Mouse (Mus musculus) embryonic facial prominence, embryonic 11.5 days (tissue): ENCODE measurements at regions not wholly inside any gene's neighbourhood (a gene's known extent, or its start where the extent isn't known, plus 50 kb on each side); places are given as distances from the start of the nearest gene placed in this dataset.

Experiments used
- ATAC-seq: fragments of 200-750 bp; cut with Nextera tagmentation; replicated peaks from 2 replicates; pipeline ENCODE4 v1.8.0; 2017; ENCODE audit warnings: low read depth; ENCODE audit not compliant: insufficient number of reproducible peaks, low FRiP score, low TSS enrichment
- DNase-seq: peaks from one replicate; pipeline ENCODE4 v3.0.0-alpha.2; 2015; ENCODE audit warnings: low spot score
- H3K27ac ChIP-seq: fragments of 300-500 bp; sonication (generic); replicated peaks from 2 replicates; pipeline ENCODE4 v1.5.1; 2014; ENCODE audit warnings: mild to moderate bottlenecking, low read depth, low read length, control low read depth
- H3K27me3 ChIP-seq: fragments of 300-500 bp; sonication (generic); 2 replicates; pipeline ENCODE4 v1.6.1; 2014; ENCODE audit warnings: mild to moderate bottlenecking, low read length, moderate library complexity, mixed read lengths; ENCODE audit not compliant: control insufficient read depth, insufficient read depth
- H3K36me3 ChIP-seq: fragments of 300-500 bp; sonication (generic); replicated peaks from 2 replicates; pipeline ENCODE4 v1.6.1; 2014; ENCODE audit warnings: low read depth, mild to moderate bottlenecking, low read length, moderate library complexity, mixed read lengths; ENCODE audit not compliant: control insufficient read depth, insufficient read depth
- H3K4me1 ChIP-seq: fragments of 300-500 bp; sonication (generic); 2 replicates; pipeline ENCODE4 v1.6.1; 2014; ENCODE audit warnings: low read length, mixed read lengths; ENCODE audit not compliant: control insufficient read depth, insufficient read depth
- H3K4me2 ChIP-seq: fragments of 300-500 bp; sonication (generic); 2 replicates; pipeline ENCODE4 v1.6.1; 2014; ENCODE audit warnings: low read depth, mild to moderate bottlenecking, control low read depth, low read length, moderate library complexity
- H3K4me3 ChIP-seq: fragments of 300-500 bp; sonication (generic); 2 replicates; pipeline ENCODE4 v1.5.1; 2014; ENCODE audit warnings: low read depth, low read length, control low read depth
- H3K9ac ChIP-seq: fragments of 300-500 bp; sonication (generic); replicated peaks from 2 replicates; pipeline ENCODE4 v1.6.1; 2014; ENCODE audit warnings: mild to moderate bottlenecking, control low read depth, low read length
- H3K9me3 ChIP-seq: fragments of 300-500 bp; sonication (generic); replicated peaks from 2 replicates; pipeline ENCODE4 v1.6.1; 2016; ENCODE audit warnings: mild to moderate bottlenecking, low read length, inconsistent platforms, mixed read lengths; ENCODE audit not compliant: control insufficient read depth
- WGBS: fragments of 180-500 bp; shearing (Covaris S2); extraction: QIAGEN DNeasy Blood & Tissue Kit; methylation state at CpG from one replicate; pipeline ENCODE4 v1.1.7; 2014; 5-methylcytosine and 5-hydroxymethylcytosine counted together

- Histone ChIP-seq H3K4me2 (no peak overlapping the region), H3K36me3 (no peaks in the 10 kb centered on the region), H3K9me3 (no peaks in the 10 kb centered on the region), H3K27me3 (no peaks in the 10 kb centered on the region), H3K27ac (no peak overlapping the region), H3K4me1 (no peaks in the 10 kb centered on the region), H3K4me3 (no peak overlapping the region), H3K9ac (no peak overlapping the region)
- DNase-seq (no peak), ATAC-seq (no peak)
- 71% methylated on average over 3 of the region's 3 CpGs for WGBS
These were observed 78.9 kb downstream of the Smgc start for GRCm38 (mm10) chr15:91916946-91917345.

GRCm38 (mm10) chr15:91917877-91918276 is 79.8 kb downstream of the Smgc start:
- WGBS = 50% methylated on average over 4 of the region's 4 CpGs
- ATAC-seq (no peak), DNase-seq (no peak)

GRCm38 (mm10) chr15:91924542-91924941 is 86.5 kb downstream of the Smgc start:
- DNase-seq (no peak), ATAC-seq (no peak)
- Histone ChIP-seq H3K9ac (no peak overlapping the region), H3K27ac (no peak overlapping the region), H3K4me2 (no peak overlapping the region), H3K4me1 (no peaks in the 10 kb centered on the region), H3K27me3 (no peaks in the 10 kb centered on the region), H3K4me3 (no peak overlapping the region), H3K36me3 (no peaks in the 10 kb centered on the region), H3K9me3 (no peaks in the 10 kb centered on the region)
- 71% methylated on average over 4 of the region's 4 CpGs for WGBS

More at GRCm38 (mm10) chr15:91917877-91918276, 79.8 kb downstream of the Smgc start:
- Histone ChIP-seq H3K4me1 (no peaks in the 10 kb centered on the region), H3K4me3 (no peak overlapping the region), H3K36me3 (no peaks in the 10 kb centered on the region), H3K27me3 (no peaks in the 10 kb centered on the region), H3K4me2 (no peak overlapping the region), H3K27ac (no peak overlapping the region), H3K9me3 (no peaks in the 10 kb centered on the region), H3K9ac (no peak overlapping the region)

- no peak overlapping the region for H3K9ac ChIP-seq
- no peaks in the 10 kb centered on the region for H3K36me3 ChIP-seq
- no peaks in the 10 kb centered on the region for H3K4me1 ChIP-seq
- ATAC-seq (no peak), DNase-seq (peak; percentile 34)
- no peak overlapping the region for H3K27ac ChIP-seq
- H3K27me3 ChIP-seq = no peaks in the 10 kb centered on the region
- 16% methylated on average over 3 of the region's 3 CpGs for WGBS
- no peak overlapping the region for H3K4me2 ChIP-seq
- no peaks in the 10 kb centered on the region for H3K9me3 ChIP-seq
- no peak overlapping the region for H3K4me3 ChIP-seq
These were observed 89.4 kb downstream of the Smgc start for GRCm38 (mm10) chr15:91927492-91927891.

- H3K4me1 ChIP-seq = no peaks in the 10 kb centered on the region
- no peak for ATAC-seq
- WGBS = 68% methylated on average over 7 of the region's 7 CpGs
- H3K27me3 ChIP-seq = no peaks in the 10 kb centered on the region
- no peaks in the 10 kb centered on the region for H3K36me3 ChIP-seq
- no peak overlapping the region for H3K4me2 ChIP-seq
- H3K4me3 ChIP-seq = no peak overlapping the region
- DNase-seq = no peak
- H3K27ac ChIP-seq = no peak overlapping the region
- H3K9me3 ChIP-seq = no peaks in the 10 kb centered on the region
- H3K9ac ChIP-seq = no peak overlapping the region
These were observed 90.4 kb downstream of the Smgc start for GRCm38 (mm10) chr15:91928511-91928910.

- Histone ChIP-seq H3K36me3 (no peaks in the 10 kb centered on the region), H3K9me3 (no peaks in the 10 kb centered on the region), H3K27me3 (no peaks in the 10 kb centered on the region), H3K4me2 (no peak overlapping the region), H3K27ac (no peak overlapping the region), H3K4me3 (no peak overlapping the region), H3K9ac (no peak overlapping the region), H3K4me1 (no peaks in the 10 kb centered on the region)
- ATAC-seq = no peak
- WGBS = 75% methylated on average over 2 of the region's 2 CpGs
- no peak for DNase-seq
These were observed 93.7 kb upstream of the Cntn1 start for GRCm38 (mm10) chr15:91957273-91957672.

- ATAC-seq = no peak
- Histone ChIP-seq H3K4me2 (no peak overlapping the region), H3K4me3 (no peak overlapping the region), H3K27ac (no peak overlapping the region), H3K27me3 (no peaks in the 10 kb centered on the region), H3K9me3 (no peaks in the 10 kb centered on the region), H3K4me1 (no peaks in the 10 kb centered on the region), H3K9ac (no peak overlapping the region), H3K36me3 (no peaks in the 10 kb centered on the region)
- DNase-seq = peak; percentile 16
- WGBS = 67% methylated on average over 10 of the region's 10 CpGs
These were observed 85.8 kb upstream of the Cntn1 start for GRCm38 (mm10) chr15:91965172-91965571.

GRCm38 (mm10) chr15:91969378-91969777 is 81.6 kb upstream of the Cntn1 start:
- DNase-seq (peak; percentile 79), ATAC-seq (no peak)
- no peak overlapping the region for H3K27ac ChIP-seq
- H3K4me2 ChIP-seq = no peak overlapping the region
- H3K27me3 ChIP-seq = no peaks in the 10 kb centered on the region
- no peak overlapping the region for H3K9ac ChIP-seq
- no peaks in the 10 kb centered on the region for H3K9me3 ChIP-seq
- no peaks in the 10 kb centered on the region for H3K4me1 ChIP-seq
- no peaks in the 10 kb centered on the region for H3K36me3 ChIP-seq
- H3K4me3 ChIP-seq = no peak overlapping the region
- 27% methylated on average over 10 of the region's 10 CpGs for WGBS
